ENCODE assay signal across 14 mouse cellular contexts in genomic region chr5:24068955-24069354, GRCm38 (mm10).
"Had no signal": no experiment of that assay in that cellular context is flagged by ENCODE, and none has a peak within 500 bp of the region (broad histone marks: within the 10 kb centered on the region; RNA-seq: fewer than 3 reads in every experiment).

No protein-coding gene starts in this region.

- H3K9me3 ChIP-seq: limb, embryonic 15.5 days; lung, embryonic 15.5 days; midbrain, embryonic 12.5 days; neural tube, embryonic 13.5 days; stomach, embryonic 15.5 days had no signal

- H3K27me3 ChIP-seq: limb, embryonic 15.5 days; lung, embryonic 15.5 days; midbrain, embryonic 12.5 days; neural tube, embryonic 13.5 days; stomach, embryonic 15.5 days had no signal

- H3K36me3 ChIP-seq: limb, embryonic 15.5 days; lung, embryonic 15.5 days; midbrain, embryonic 12.5 days; neural tube, embryonic 13.5 days; stomach, embryonic 15.5 days had no signal

- H3K9ac ChIP-seq: limb, embryonic 15.5 days; lung, embryonic 15.5 days; midbrain, embryonic 12.5 days; neural tube, embryonic 13.5 days; stomach, embryonic 15.5 days had no signal

- H3K27ac ChIP-seq: limb, embryonic 15.5 days; lung, embryonic 15.5 days; midbrain, embryonic 12.5 days; neural tube, embryonic 13.5 days; stomach, embryonic 15.5 days had no signal

- ATAC-seq: intestine, postnatal 0 days; midbrain, embryonic 16.5 days had no signal

- H3K4me3 ChIP-seq: limb, embryonic 15.5 days; lung, embryonic 15.5 days; midbrain, embryonic 12.5 days; neural tube, embryonic 13.5 days; stomach, embryonic 15.5 days had no signal

- H3K4me1 ChIP-seq: lung, embryonic 15.5 days; midbrain, embryonic 12.5 days; neural tube, embryonic 13.5 days; stomach, embryonic 15.5 days had no signal

- DNase-seq: kidney, adult 8-10 months; kidney, postnatal 25 days; lung, postnatal 36 days; retina, postnatal 1 day; right cerebral cortex, postnatal 4 days; thymus, adult 2 months; thymus, postnatal 25 days had no signal

- H3K4me2 ChIP-seq: limb, embryonic 15.5 days; lung, embryonic 15.5 days; midbrain, embryonic 12.5 days; neural tube, embryonic 13.5 days; stomach, embryonic 15.5 days had no signal
